Mouse (Mus musculus) liver, embryonic 13.5 days (tissue): Measurements from ENCODE around the gene Helz. TPM values are rescaled to one million over a fixed set of nuclear protein-coding genes. Genes with fewer than 3 reads are reported as not detected.
"Not testable (repeated sequence)": the region's sequence is repeated elsewhere in the genome, so short reads cannot be mapped to it uniquely, and the experiment has no call there.

Source experiments
- ATAC-seq: fragments of 200-750 bp; cut with Nextera tagmentation; 2 replicates; pipeline ENCODE4 v1.8.0; 2017; ENCODE audit warnings: low read depth, mild to moderate bottlenecking, moderate number of reproducible peaks, moderate library complexity
- DNase-seq: peaks from one replicate; pipeline ENCODE4 v3.0.0; 2022
- H3K27ac ChIP-seq: fragments of 300-500 bp; sonication (generic); 2 replicates; pipeline ENCODE4 v1.5.1; 2015; ENCODE audit warnings: moderate library complexity, mild to moderate bottlenecking, inconsistent platforms
- H3K27me3 ChIP-seq: fragments of 300-500 bp; sonication (generic); 2 replicates; pipeline ENCODE4 v1.6.1; 2015; ENCODE audit warnings: mild to moderate bottlenecking, inconsistent platforms
- H3K36me3 ChIP-seq: fragments of 300-500 bp; sonication (generic); 2 replicates; pipeline ENCODE4 v1.6.1; 2015; ENCODE audit warnings: mild to moderate bottlenecking, inconsistent platforms
- H3K4me1 ChIP-seq: fragments of 300-500 bp; sonication (generic); replicated peaks from 2 replicates; pipeline ENCODE4 v1.6.1; 2015; ENCODE audit warnings: inconsistent platforms
- H3K4me2 ChIP-seq: fragments of 300-500 bp; sonication (generic); 2 replicates; pipeline ENCODE4 v1.6.1; 2015; ENCODE audit warnings: inconsistent platforms, mild to moderate bottlenecking, moderate library complexity
- H3K4me3 ChIP-seq: fragments of 300-500 bp; sonication (generic); replicated peaks from 2 replicates; pipeline ENCODE4 v1.5.1; 2015; ENCODE audit warnings: mild to moderate bottlenecking, inconsistent platforms
- H3K9ac ChIP-seq: fragments of 300-500 bp; sonication (generic); 2 replicates; pipeline ENCODE4 v1.6.1; 2015; ENCODE audit warnings: mild to moderate bottlenecking, inconsistent platforms
- H3K9me3 ChIP-seq: fragments of 300-500 bp; sonication (generic); replicated peaks from 2 replicates; pipeline ENCODE4 v1.6.1; 2016; ENCODE audit warnings: inconsistent platforms
- WGBS: fragments of 180-500 bp; shearing (Covaris S2); methylation state at CpG from one replicate; pipeline ENCODE4 v1.1.7; 2015; ENCODE audit not compliant: insufficient replicate concordance; 5-methylcytosine and 5-hydroxymethylcytosine counted together
- polyA plus RNA-seq: library from polyadenylated mRNA; unstranded; fragments of >200 nt; fragmentation: Nextera tagmentation; extraction: Ambion mirVana; gene quantifications from 2 replicates; pipeline ENCODE4 v1.2.1, GENCODE M21; 2015

Gene Helz
- polyA plus RNA-seq, 1 experiment from 2014 or later, result 5.4 TPM

DNA sequence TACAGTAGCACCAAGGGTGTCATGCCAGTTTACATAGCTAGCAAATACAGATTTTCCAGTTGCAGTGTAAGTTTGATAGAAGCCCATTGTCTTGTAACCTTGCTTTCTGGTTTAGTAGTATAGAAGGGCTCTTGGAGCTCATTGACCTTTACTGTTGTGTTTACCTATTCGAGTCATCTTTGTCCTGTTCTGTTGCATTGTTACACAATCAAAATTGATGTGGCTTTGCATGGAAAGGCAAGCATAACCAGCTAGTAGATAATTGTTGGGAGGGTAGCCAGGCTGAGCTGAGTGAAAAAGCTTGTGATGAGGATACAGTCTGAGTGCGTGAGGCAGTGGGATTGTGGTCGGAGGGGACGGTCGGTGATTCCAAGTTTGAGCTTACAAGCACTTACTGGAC, 12.1 kb downstream of the Helz start:
- no peak for DNase-seq
- Histone ChIP-seq H3K9me3 (no peaks in the 10 kb centered on the region), H3K9ac (no peak overlapping the region), H3K4me2 (no peak overlapping the region), H3K27me3 (no peaks in the 10 kb centered on the region), H3K27ac (no peak overlapping the region), H3K4me1 (no peaks in the 10 kb centered on the region), H3K4me3 (no peak overlapping the region), H3K36me3 (peaks cover 31% of the 10 kb centered on the region)
- ATAC-seq, result no peak
- WGBS, result 79% methylated on average over 5 of the region's 5 CpGs

DNA sequence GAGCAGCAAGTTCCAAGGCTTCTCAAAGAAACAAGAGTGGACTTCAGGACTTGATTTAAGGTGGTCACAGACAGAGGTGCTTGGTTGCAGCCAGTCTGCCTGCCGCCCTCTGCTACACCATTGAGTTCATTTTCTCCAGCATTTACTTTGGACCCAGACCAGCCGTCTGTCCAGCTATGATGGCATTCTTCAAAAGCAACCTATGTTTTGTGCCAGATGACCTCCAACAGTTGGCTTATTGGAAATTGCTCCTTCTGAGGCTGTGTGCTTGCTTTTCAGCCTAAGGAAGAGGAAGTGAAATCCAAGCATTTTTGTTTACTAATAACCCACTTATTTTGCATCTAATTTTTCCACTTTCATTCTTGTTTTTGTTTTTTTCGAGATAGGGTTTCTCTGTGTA, 19.7 kb downstream of the Helz start:
- no peak for DNase-seq
- 77% methylated on average over 3 of the region's 3 CpGs for WGBS
- Histone ChIP-seq H3K27me3 (no peaks in the 10 kb centered on the region), H3K4me3 (no peak overlapping the region), H3K9me3 (no peaks in the 10 kb centered on the region), H3K4me1 (peaks cover 8% of the 10 kb centered on the region), H3K36me3 (peaks cover 41% of the 10 kb centered on the region), H3K4me2 (no peak overlapping the region), H3K27ac (no peak overlapping the region), H3K9ac (no peak overlapping the region)
- no peak for ATAC-seq

DNA sequence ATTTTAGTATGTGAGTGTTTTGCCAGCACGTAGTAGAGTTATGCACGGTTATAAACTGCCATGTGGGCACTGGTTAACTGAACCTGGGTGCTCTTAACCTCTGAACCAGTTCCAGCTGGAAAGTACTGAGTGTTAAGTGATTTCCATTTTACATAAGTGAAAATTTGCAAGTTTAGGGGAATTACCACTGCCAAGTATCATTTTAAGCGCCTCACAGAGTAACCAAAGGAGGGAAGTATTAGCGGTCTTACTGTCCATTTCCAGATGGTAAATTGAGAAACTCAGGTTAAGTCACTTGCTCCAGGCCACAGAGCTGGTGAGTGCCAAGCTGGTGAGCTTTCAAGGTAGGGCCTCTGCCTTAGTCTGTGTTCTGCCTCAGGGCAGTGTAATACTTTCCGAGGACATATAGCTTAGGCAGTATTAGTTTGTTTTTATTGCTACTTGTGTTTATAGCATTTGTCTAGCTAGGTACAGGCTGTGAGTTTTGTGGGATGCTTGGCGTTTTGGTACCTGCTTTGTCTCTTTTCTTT, 20.8 kb downstream of the Helz start:
- Histone ChIP-seq H3K27ac (no peak overlapping the region), H3K4me3 (no peak overlapping the region), H3K36me3 (peaks cover 44% of the 10 kb centered on the region), H3K4me2 (no peak overlapping the region), H3K27me3 (no peaks in the 10 kb centered on the region), H3K4me1 (peaks cover 19% of the 10 kb centered on the region), H3K9ac (no peak overlapping the region), H3K9me3 (no peaks in the 10 kb centered on the region)
- 85% methylated on average over 6 of the region's 6 CpGs for WGBS
- DNase-seq (no peak), ATAC-seq (no peak)

DNA sequence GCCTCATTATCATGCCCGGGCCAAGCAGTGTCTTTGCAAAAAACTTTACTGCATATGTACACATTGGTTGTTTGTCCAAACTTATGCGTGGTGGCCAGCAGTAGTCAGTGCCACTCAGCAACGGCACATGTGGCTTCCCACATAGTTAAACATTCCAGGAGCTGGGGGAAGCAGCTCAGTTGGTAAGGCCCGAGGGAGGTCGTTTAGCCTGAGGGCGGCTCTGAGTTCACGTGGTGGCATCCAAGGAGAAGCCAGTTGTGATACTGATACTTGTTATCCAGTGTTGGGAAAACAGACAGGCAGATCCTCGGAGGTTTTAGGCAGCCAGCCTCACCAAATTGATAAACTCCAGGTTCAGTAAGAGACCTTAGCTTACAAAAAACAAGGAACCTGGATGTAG, 23.2 kb downstream of the Helz start:
- H3K4me3 ChIP-seq, H3K9me3 ChIP-seq, DNase-seq, H3K9ac ChIP-seq, ATAC-seq, H3K27me3 ChIP-seq, H3K4me2 ChIP-seq, H3K27ac ChIP-seq: not testable (repeated sequence)
- 81% methylated on average over 8 of the region's 8 CpGs for WGBS
- Histone ChIP-seq H3K36me3 (peaks cover 61% of the 10 kb centered on the region), H3K4me1 (peaks cover 32% of the 10 kb centered on the region)

GRCm38 (mm10) chr11:107571318-107571717, 23.6 kb downstream of the Helz start:
- DNase-seq (no peak), ATAC-seq (no peak)
- Histone ChIP-seq H3K36me3 (peaks cover 65% of the 10 kb centered on the region), H3K27me3 (no peaks in the 10 kb centered on the region), H3K27ac (no peak overlapping the region), H3K4me1 (peaks cover 32% of the 10 kb centered on the region), H3K9ac (no peak overlapping the region), H3K4me3 (no peak overlapping the region), H3K9me3 (no peaks in the 10 kb centered on the region), H3K4me2 (no peak overlapping the region)
- WGBS, result 81% methylated on average over 2 of the region's 2 CpGs

GRCm38 (mm10) chr11:107572551-107572950, 24.8 kb downstream of the Helz start:
- Histone ChIP-seq H3K27ac (no peak overlapping the region), H3K9me3 (no peaks in the 10 kb centered on the region), H3K36me3 (peaks cover 69% of the 10 kb centered on the region), H3K9ac (no peak overlapping the region), H3K4me2 (no peak overlapping the region), H3K4me1 (peaks cover 32% of the 10 kb centered on the region), H3K27me3 (no peaks in the 10 kb centered on the region), H3K4me3 (no peak overlapping the region)
- no peak for ATAC-seq
- WGBS, result 73% methylated on average over 3 of the region's 3 CpGs
- no peak for DNase-seq

DNA sequence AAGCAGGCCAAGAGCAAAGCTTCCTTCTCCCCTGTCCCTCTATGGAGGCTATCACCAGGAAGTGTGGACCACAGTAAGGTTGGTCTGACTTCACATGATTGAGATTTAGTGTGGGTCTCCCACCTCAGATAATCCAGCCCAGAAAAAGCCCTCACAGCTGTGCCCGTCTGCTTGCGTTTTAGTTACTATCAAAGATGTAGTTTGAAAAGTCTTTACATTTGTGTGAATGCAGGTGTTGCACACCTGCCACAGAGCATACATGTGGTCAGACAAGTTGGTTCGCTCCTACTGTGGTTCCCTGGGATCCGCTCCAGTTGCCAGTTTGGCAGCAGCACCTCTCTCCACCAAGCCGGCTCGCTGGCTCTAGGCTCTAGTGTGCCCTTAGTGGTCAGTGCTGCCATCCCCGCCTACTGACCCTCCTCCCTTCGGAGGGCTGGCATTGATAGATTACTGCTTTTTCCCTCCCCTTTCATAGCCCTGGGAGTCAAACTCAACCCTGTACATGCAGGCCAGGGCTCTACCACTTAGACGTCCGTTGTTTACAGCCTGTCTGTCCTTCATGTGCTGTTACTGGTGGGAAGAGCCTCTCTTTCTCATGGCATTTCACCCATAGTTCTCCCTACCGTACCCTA, 25.4 kb downstream of the Helz start:
- WGBS, result 57% methylated on average over 11 of the region's 11 CpGs
- Histone ChIP-seq H3K9ac (no peak overlapping the region), H3K9me3 (no peaks in the 10 kb centered on the region), H3K4me2 (no peak overlapping the region), H3K27ac (peak overlapping the region; percentile 25; the same call in 1 of the 2 replicates), H3K27me3 (no peaks in the 10 kb centered on the region), H3K4me1 (peaks cover 32% of the 10 kb centered on the region), H3K4me3 (no peak overlapping the region), H3K36me3 (peaks cover 67% of the 10 kb centered on the region)
- ATAC-seq (peak; percentile 18; the same call in 1 of the 2 replicates), DNase-seq (no peak)

- no peaks in the 10 kb centered on the region for H3K9me3 ChIP-seq
- 0 out of 2 replicates have a peak overlapping the region, but pooled peaks have one; percentile 4 for H3K9ac ChIP-seq
- no peak overlapping the region for H3K4me2 ChIP-seq
- no peak overlapping the region for H3K4me3 ChIP-seq
- H3K4me1 ChIP-seq, result peaks cover 32% of the 10 kb centered on the region
- 52% methylated on average over 6 of the region's 6 CpGs for WGBS
- H3K27ac ChIP-seq, result peak overlapping the region; percentile 25
- H3K27me3 ChIP-seq, result no peaks in the 10 kb centered on the region
- peaks cover 66% of the 10 kb centered on the region for H3K36me3 ChIP-seq
- ATAC-seq (peak; percentile 49), DNase-seq (no peak)
Measured at GRCm38 (mm10) chr11:107573847-107574246, 26.1 kb downstream of the Helz start.

DNA sequence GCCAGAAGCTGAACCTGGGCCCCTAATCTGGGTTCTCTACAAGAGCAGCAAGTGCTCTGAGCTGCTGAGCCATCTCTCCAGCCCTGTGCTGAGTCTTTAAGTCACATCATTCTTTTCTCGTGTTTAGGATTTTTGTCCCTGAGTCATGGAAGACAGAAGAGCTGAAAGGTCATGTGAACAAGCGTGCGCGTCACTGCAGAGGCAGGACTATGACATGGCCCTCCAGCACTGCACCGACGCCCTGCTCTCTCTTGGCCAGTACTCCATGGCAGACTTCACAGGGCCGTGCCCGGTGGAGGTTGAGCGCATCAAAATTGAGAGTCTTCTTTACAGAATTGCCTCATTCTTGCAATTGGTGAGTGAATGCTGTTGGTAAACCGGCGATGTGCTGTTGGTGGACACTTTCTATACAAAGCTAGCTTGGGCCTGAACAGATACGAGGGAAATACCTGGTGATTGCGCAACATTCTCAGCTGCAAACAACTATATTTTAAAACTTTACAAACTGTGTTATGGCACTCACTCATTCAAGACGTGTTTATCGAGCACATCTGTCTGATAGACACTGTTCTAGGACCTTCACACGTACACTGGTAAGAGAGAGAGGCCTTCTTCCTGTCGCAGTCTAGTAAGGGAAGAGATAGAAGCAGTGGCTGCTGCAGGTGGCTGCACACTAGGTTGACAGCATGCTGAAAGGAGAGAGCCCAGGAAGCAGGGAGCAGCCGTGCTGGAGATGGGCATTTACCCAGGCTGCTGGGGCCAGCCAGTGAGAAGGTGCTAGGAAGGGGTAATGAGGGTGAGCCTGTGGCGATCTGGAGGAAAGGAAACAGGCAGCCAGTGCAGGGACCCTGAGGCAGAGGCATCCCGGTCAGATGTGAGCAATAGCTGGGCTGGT, 27.3 kb downstream of the Helz start:
- Histone ChIP-seq H3K36me3 (peaks cover 67% of the 10 kb centered on the region), H3K4me1 (peaks cover 32% of the 10 kb centered on the region), H3K4me3 (no peak overlapping the region), H3K27ac (no peak overlapping the region), H3K9me3 (no peaks in the 10 kb centered on the region), H3K27me3 (no peaks in the 10 kb centered on the region), H3K9ac (no peak overlapping the region), H3K4me2 (no peak overlapping the region)
- 82% methylated on average over 20 of the region's 20 CpGs for WGBS
- no peak for DNase-seq
- no peak for ATAC-seq

DNA sequence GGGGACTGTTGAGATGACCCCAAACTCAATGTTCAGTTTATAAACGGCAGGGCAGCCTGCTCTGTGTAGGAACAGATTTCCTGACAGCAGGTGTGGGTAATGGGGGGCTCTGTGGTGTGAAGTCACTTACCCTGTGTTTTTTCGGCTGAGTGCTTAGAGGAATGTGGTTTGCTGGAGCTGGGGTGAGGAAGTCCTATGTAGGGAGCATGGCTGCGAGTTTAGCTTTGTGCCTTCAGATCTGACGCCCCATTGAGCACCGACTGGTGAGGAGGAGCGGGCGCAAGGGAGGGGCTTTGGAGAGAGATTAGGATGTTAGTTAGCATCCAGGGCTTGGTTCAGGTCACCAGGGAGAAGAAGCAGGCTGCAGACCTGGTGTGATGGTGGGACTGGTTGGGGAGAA, 28.5 kb downstream of the Helz start:
- Histone ChIP-seq H3K4me1 (peaks cover 32% of the 10 kb centered on the region), H3K9me3 (no peaks in the 10 kb centered on the region), H3K27me3 (no peaks in the 10 kb centered on the region), H3K4me2 (no peak overlapping the region), H3K36me3 (peaks cover 74% of the 10 kb centered on the region), H3K4me3 (no peak overlapping the region), H3K9ac (no peak overlapping the region), H3K27ac (no peak overlapping the region)
- DNase-seq, result no peak
- WGBS, result 87% methylated on average over 7 of the region's 7 CpGs
- no peak for ATAC-seq

DNA sequence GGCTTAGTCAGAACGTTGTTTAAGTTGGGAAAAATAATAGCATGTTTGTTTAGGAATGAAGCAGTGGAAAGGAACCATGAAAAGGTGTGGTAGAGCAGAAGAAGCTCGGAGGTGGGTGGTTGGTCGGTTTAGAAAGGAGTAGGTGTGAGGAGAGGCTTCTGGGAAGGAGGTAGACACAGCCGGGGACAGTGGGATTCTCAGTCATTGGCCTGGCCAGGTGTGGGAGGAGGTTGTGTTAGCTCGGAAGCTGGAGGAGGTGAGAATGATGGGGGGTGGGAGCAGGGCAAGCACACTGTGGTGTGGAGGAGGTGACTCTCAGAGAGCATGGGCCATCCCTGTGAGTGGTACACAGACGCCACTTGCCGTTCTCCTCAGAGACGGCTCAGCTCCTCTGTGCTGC, 29.7 kb downstream of the Helz start:
- no peak for ATAC-seq
- DNase-seq, result no peak
- Histone ChIP-seq H3K4me3 (no peak overlapping the region), H3K9ac (no peak overlapping the region), H3K4me1 (peaks cover 24% of the 10 kb centered on the region), H3K27me3 (no peaks in the 10 kb centered on the region), H3K36me3 (peaks cover 70% of the 10 kb centered on the region), H3K9me3 (no peaks in the 10 kb centered on the region), H3K4me2 (no peak overlapping the region), H3K27ac (no peak overlapping the region)
- WGBS, result 81% methylated on average over 8 of the region's 8 CpGs
